23 mouse cellular contexts compared by ENCODE assay signal in the genomic region with DNA sequence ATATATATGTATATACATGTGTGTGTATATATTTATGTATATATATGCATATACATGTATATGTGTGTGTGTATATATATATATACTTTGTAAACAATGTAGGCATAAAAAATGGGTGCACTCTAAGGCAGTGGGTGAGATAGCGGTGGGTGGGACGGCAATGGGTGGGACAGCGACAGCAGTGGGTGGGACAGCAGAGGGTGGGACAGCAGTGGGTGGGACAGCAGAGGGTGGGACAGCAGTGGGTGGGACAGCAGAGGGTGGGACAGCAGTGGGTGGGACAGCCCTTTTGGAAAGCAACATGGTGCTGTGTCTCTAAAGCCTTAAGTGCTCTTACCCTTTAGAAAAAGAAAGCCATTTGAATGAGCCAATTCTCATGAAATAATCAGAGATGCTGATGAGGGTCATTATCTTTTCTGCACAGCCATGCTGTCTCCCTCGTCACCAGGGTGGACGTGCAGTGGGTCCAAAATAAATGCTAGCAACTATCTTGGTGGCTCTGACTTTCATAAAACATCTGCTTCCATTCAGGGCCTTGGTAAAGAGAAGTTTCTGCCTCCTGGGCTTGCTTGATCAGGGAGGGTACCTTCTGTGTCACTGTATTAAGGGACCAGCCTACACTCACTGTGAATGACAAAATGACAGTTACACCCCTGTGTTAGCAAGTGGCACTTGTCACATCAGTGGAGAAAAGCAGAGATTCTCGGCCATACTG.
DNase-seq lines count a peak whose midpoint lies in the region; ATAC-seq and TF ChIP-seq lines count a peak whose summit lies in the region.
"Had no signal": no experiment of that assay in that cellular context is flagged by ENCODE, and none has a peak within 500 bp of the region (broad histone marks: within the 10 kb centered on the region; RNA-seq: fewer than 3 reads in every experiment).

No protein-coding gene starts in this region.

- no peaks in the 10 kb centered on the region for H3K36me3 ChIP-seq in forebrain, embryonic 12.5 days (replicated peaks)
- no peaks in the 10 kb centered on the region for H3K36me3 ChIP-seq in forebrain, embryonic 10.5 days (replicated peaks)
- no peaks in the 10 kb centered on the region for H3K36me3 ChIP-seq in forebrain, embryonic 15.5 days
- H3K36me3 ChIP-seq in liver, embryonic 14.5 days (replicated peaks; ENCODE audit: control insufficient read depth, insufficient read depth, low read depth): no peaks in the 10 kb centered on the region
- H3K36me3 ChIP-seq in midbrain, embryonic 13.5 days: no peaks in the 10 kb centered on the region
- H3K36me3 ChIP-seq: embryonic facial prominence, embryonic 10.5 days; G1E; neural tube, embryonic 15.5 days; stomach, embryonic 15.5 days had no signal

- H3K4me1 ChIP-seq in forebrain, embryonic 12.5 days: peaks cover 19% of the 10 kb centered on the region
- H3K4me1 ChIP-seq in forebrain, embryonic 10.5 days: peaks cover 11% of the 10 kb centered on the region
- H3K4me1 ChIP-seq in forebrain, embryonic 15.5 days: peaks cover 17% of the 10 kb centered on the region
- peaks cover 8 to 15% of the 10 kb centered on the region in 2 experiments for H3K4me1 ChIP-seq in liver, embryonic 14.5 days (replicated peaks; ENCODE audit: control insufficient read depth in 2 of 2, insufficient read depth in 2 of 2, low read length in 1 of 2)
- peaks cover 23% of the 10 kb centered on the region for H3K4me1 ChIP-seq in midbrain, embryonic 13.5 days (replicated peaks)

- H3K9ac ChIP-seq in forebrain, embryonic 12.5 days: no peak overlapping the region
- H3K9ac ChIP-seq in forebrain, embryonic 15.5 days (replicated peaks): no peak overlapping the region
- no peak overlapping the region for H3K9ac ChIP-seq in liver, embryonic 14.5 days (replicated peaks)
- H3K9ac ChIP-seq in midbrain, embryonic 13.5 days (replicated peaks): no peak overlapping the region
- H3K9ac ChIP-seq: neural tube, embryonic 15.5 days; stomach, embryonic 15.5 days had no signal

- no peaks in the 10 kb centered on the region for H3K27me3 ChIP-seq in forebrain, embryonic 12.5 days
- H3K27me3 ChIP-seq in forebrain, embryonic 10.5 days (ENCODE audit: poor library complexity, severe bottlenecking): no peaks in the 10 kb centered on the region
- H3K27me3 ChIP-seq in forebrain, embryonic 15.5 days: no peaks in the 10 kb centered on the region
- H3K27me3 ChIP-seq in liver, embryonic 14.5 days (ENCODE audit: control insufficient read depth, insufficient read depth, low read length): no peaks in the 10 kb centered on the region
- no peaks in the 10 kb centered on the region for H3K27me3 ChIP-seq in midbrain, embryonic 13.5 days
- H3K27me3 ChIP-seq: neural tube, embryonic 15.5 days; stomach, embryonic 15.5 days had no signal

- no peak for TF ChIP-seq EP300 in liver, embryonic 14.5 days (IDR thresholded peaks at IDR 0.05; ENCODE audit: low read depth)

- H3K4me2 ChIP-seq in forebrain, embryonic 12.5 days: no peak overlapping the region
- no peak overlapping the region for H3K4me2 ChIP-seq in forebrain, embryonic 15.5 days (replicated peaks)
- peak overlapping the region; percentile 29 for H3K4me2 ChIP-seq in liver, embryonic 14.5 days (ENCODE audit: low read depth)
- H3K4me2 ChIP-seq in midbrain, embryonic 13.5 days (replicated peaks): no peak overlapping the region
- H3K4me2 ChIP-seq: heart, embryonic 11.5 days; neural tube, embryonic 15.5 days; stomach, embryonic 15.5 days had no signal

- peak; percentile 9; the same call in 1 of the 2 replicates for ATAC-seq in forebrain, embryonic 12.5 days (ENCODE audit: low FRiP score)
- ATAC-seq in forebrain, embryonic 15.5 days (replicated peaks): peak; percentile 50
- ATAC-seq in liver, embryonic 14.5 days (ENCODE audit: insufficient read depth): peak; percentile 84
- no peak for ATAC-seq in midbrain, embryonic 13.5 days
- ATAC-seq: hindbrain, embryonic 16.5 days; intestine, embryonic 16.5 days; midbrain, embryonic 16.5 days had no signal

- no peak overlapping the region for H3K4me3 ChIP-seq in forebrain, embryonic 12.5 days (replicated peaks)
- H3K4me3 ChIP-seq in forebrain, embryonic 10.5 days: no peak overlapping the region
- no peak overlapping the region for H3K4me3 ChIP-seq in forebrain, embryonic 15.5 days
- no peak overlapping the region; a peak in 1 of 4 replicates for H3K4me3 ChIP-seq in liver, embryonic 14.5 days (ENCODE audit: insufficient read depth in 1 of 2, low read depth in 2 of 2, low read length in 2 of 2)
- no peak overlapping the region for H3K4me3 ChIP-seq in midbrain, embryonic 13.5 days (replicated peaks)
- H3K4me3 ChIP-seq: embryonic facial prominence, embryonic 10.5 days; neural tube, embryonic 15.5 days; stomach, embryonic 15.5 days had no signal

- H3K9me3 ChIP-seq in forebrain, embryonic 12.5 days: no peaks in the 10 kb centered on the region
- H3K9me3 ChIP-seq in forebrain, embryonic 10.5 days: no peaks in the 10 kb centered on the region
- H3K9me3 ChIP-seq in forebrain, embryonic 15.5 days: no peaks in the 10 kb centered on the region
- no peaks in the 10 kb centered on the region for H3K9me3 ChIP-seq in liver, embryonic 14.5 days (ENCODE audit: control insufficient read depth, low read length)
- no peaks in the 10 kb centered on the region for H3K9me3 ChIP-seq in midbrain, embryonic 13.5 days
- H3K9me3 ChIP-seq: embryonic facial prominence, embryonic 10.5 days; G1E; neural tube, embryonic 15.5 days; stomach, embryonic 15.5 days had no signal

- DNase-seq in forebrain, embryonic 10.5 days (ENCODE audit: extremely low spot score, low spot score): no peak
- peak; percentile 11 for DNase-seq in ZHBTc4 (ENCODE audit: low read depth, low spot score)
- DNase-seq in liver, embryonic 14.5 days (ENCODE audit: low read depth in 3 of 3, low spot score in 3 of 3): peak in 1 of 3 experiments; percentile 10
- DNase-seq in layer of hippocampus, postnatal 10 days (ENCODE audit: low spot score in 2 of 2): no peak
- no peak for DNase-seq in spleen, postnatal 14 days (ENCODE audit: low spot score in 2 of 2)
- DNase-seq: adrenal gland, postnatal 25 days; cerebellum, adult 8-10 months; gastrocnemius, postnatal 36 days; lung, postnatal 10 days; right cerebral cortex, postnatal 14 days; thymus, adult 2 months had no signal

- H3K27ac ChIP-seq in forebrain, embryonic 12.5 days: no peak overlapping the region
- H3K27ac ChIP-seq in forebrain, embryonic 10.5 days: no peak overlapping the region
- peak overlapping the region; percentile 6; the same call in 1 of the 2 replicates for H3K27ac ChIP-seq in forebrain, embryonic 15.5 days (replicated peaks)
- no peak overlapping the region for H3K27ac ChIP-seq in liver, embryonic 14.5 days
- no peak overlapping the region for H3K27ac ChIP-seq in midbrain, embryonic 13.5 days
- H3K27ac ChIP-seq: embryonic facial prominence, embryonic 10.5 days; kidney, postnatal 0 days; neural tube, embryonic 15.5 days; stomach, embryonic 15.5 days had no signal

- no peak for TF ChIP-seq CTCF in liver, embryonic 14.5 days (IDR thresholded peaks at IDR 0.05; ENCODE audit: low read depth)

- WGBS in forebrain, embryonic 12.5 days: 69% methylated on average over 6 of the region's 6 CpGs
- 88% methylated on average over 6 of the region's 6 CpGs for WGBS in forebrain, embryonic 10.5 days
- 70% methylated on average over 6 of the region's 6 CpGs for WGBS in forebrain, embryonic 15.5 days
- WGBS in liver, embryonic 14.5 days (ENCODE audit: insufficient replicate concordance): 43% methylated on average over 6 of the region's 6 CpGs
- 84% methylated on average over 6 of the region's 6 CpGs for WGBS in midbrain, embryonic 13.5 days
